Mouse (Mus musculus): ENCODE results near the gene Atraid.

DNA sequence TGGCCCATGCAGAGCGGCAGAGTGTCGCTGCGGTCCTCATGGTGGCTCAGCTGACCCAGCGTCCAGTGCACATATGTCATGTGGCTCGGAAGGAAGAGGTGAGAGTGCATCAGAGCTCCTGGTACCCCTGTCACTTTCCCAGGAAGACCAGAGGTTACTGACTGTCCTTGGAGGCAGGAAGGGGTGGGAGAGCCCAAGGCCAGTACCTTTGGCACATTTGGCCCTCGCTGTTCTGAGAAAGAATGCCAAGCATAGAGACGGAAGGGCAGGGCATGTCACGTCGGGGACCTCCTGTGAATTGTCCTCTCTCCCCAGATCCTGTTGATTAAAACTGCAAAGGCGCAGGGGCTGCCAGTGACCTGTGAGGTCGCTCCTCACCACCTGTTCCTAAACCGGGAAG lies 25.1 kb downstream of the Atraid start:
- no peak for TF ChIP-seq CTCF (conservative IDR thresholded peaks at IDR 0.05 in 1 of 2, IDR thresholded peaks at IDR 0.05 in 1 of 2; ENCODE audit: low read depth in 2 of 2, low read length in 2 of 2)
- no peak for TF ChIP-seq EP300 (IDR thresholded peaks at IDR 0.05; ENCODE audit: low read length)
- no peak for TF ChIP-seq TBP (conservative IDR thresholded peaks at IDR 0.05; ENCODE audit: low read depth, low read length)
- TF ChIP-seq GABPA (IDR thresholded peaks at IDR 0.05; ENCODE audit: insufficient replicate concordance, low read depth, low read length), result no peak
- TF ChIP-seq POLR2A (IDR thresholded peaks at IDR 0.05; ENCODE audit: low read depth, low read length), result no peak
- no peak for TF ChIP-seq MAX (IDR thresholded peaks at IDR 0.05; ENCODE audit: low read length)
